Mouse (Mus musculus) layer of hippocampus, adult 8-10 months (tissue): ENCODE data around the gene Adamts4. TPM values are rescaled to one million over a fixed set of nuclear protein-coding genes. Genes with fewer than 3 reads are reported as not detected.
"Not testable (repeated sequence)": the region's sequence is repeated elsewhere in the genome, so short reads cannot be mapped to it uniquely, and the experiment has no call there.

Source experiments
- DNase-seq, 2 experiments: peaks; one replicate each; pipeline ENCODE4 v3.0.0; 2022; ENCODE audit warnings: low spot score in 2 of 2
- total RNA-seq, 4 experiments: library from RNA; stranded (reverse); gene quantifications; 2 replicates each; pipeline ENCODE4 v1.2.4; 2022

Gene Adamts4
- total RNA-seq, 4 experiments from 2014 or later = 11.6 to 13.7 (median 12.4) TPM

DNA sequence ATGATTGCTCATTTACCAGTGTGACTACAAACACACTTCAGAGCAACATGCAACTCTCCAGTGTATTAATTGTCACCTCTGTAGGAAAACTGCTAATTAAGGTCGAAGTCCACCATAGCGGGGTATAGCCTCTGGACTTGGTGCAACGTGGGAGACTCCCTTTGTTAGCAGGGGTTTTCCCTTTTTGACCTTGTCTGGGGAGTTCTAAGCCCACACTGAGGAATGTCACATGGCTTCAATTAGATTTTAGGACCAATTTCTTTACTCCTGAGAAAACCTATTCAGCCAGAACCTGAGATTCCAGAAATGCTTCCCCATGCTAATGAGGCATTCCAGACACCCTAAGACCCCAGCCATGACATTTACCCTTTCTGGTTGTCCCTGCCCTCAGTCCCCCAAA, 20.0 kb upstream of the Adamts4 start:
- DNase-seq = no peak

DNA sequence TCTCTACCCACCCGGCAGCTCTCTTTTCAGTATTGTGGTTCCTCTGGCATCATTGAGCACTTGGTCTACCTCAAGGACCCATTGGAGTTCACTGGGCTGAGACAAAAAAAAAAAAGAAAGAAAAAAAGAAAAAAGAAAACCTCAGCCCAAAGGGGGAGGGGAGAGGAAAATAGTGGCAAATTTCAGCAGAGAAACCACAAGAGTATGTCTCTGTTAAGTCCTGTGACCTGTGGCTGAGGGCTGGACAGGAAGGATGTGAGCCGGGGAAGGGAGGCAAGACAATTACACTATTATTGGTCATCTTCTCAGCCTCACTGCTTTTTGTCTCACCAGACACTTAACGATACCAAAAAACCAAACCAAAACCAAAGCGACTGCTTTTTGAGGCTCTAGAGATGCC, 18.4 kb upstream of the Adamts4 start:
- DNase-seq = no peak

DNA sequence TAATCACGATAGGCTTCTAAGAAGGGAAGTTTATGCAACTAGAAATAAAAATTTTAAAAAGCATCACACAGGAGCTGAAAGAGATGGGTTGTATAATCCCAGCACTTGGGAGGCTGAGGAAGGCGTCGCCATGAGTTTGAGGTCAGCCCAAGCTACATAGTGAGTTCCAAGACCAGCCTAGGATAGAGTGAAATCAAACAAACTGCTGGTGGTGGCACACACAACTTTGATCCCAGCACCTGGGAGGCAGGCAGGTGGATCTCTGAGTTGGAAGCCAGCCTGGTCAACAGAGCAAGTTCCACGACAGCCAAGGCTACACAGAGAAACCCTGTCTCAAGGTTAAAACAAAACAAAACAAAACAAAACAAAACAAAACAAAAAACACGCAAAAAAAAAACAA, 17.9 kb upstream of the Adamts4 start:
- no peak for DNase-seq

DNA sequence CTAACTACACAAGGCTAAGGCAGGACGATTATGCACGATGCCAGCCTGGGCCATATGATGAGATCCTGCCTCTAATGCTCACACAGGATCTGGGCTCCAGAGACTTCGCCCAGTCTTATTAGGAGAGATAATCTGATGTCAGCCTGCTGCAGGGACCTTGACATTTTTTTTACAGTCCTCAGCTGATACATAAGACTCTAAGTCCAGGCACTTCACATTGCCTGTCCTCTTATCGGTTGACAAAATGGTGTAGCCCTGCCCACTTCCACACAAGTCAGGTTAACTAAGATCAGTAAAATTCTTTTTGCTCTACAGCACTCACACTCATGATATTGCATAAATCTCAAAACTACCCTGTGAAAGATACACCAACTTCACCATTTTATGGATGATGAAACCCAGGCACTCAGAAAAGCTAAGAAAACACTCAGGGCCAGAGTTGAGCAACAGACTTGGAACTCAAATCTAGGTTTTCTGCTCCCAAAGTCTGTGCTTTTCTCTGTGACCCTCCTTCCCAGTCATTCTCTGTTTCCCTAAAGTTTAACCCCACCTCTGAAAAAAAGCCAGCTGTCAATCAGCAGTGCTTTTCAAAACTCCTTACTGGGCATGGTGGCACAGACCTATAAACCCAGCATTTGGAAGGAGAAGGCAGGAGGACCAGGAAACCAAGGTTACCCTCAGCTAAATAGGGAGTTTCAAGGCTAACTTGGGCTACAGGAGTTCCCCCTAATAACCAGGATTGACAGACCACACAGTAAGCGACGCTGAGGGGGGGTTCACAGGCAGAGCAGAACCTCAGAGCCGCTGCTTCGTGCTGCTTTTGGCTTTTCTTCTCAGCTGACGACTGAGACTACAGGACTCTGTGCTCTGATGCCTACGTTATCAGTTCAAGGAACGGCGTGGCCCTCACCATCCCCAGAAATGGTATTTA, 17.2 kb upstream of the Adamts4 start:
- no peak for DNase-seq

DNA sequence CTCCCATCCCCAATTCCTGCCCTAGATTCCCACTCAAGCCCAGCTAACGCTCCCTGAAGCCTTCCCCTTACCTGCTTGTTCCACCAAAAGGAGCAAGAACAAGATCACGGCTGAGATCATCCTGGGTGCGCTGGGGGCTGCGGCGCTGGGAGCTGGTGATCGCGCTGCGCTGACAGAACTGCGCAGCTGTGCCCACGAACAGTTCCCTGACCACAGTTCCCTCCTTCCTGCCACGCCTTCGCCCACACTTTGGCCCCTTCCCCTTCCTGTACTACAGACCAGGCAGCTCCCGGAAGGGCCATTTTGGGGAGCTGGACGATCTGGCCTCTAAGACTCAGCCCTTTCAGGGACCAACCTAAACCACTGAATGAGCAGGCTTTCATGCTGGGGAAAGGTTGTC, 16.1 kb upstream of the Adamts4 start, which contains the start of gene Fcer1g:
Gene Fcer1g, minus strand, starts transcription at position 240 of the 400 bp plus-strand sequence.
- no peak for DNase-seq

DNA sequence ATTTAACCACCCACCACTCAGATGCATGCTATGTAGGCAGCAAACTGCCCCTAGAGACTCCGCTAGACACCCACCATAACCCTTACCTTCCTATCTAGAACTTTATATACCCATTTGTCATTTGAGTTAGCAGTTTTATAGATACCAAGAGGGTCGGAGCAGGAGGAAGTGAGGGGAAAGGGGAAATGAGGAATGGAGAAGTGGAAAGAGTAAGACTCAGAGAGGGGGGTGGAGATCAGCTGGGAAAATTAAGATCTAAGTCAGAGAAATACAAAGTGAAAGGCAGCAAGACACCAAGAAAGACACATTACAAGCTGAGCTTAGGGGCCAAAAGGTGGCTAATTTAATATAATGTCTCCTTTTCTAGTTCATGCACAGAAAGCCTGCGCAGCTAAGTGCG, 15.7 kb upstream of the Adamts4 start:
- DNase-seq = no peak

DNA sequence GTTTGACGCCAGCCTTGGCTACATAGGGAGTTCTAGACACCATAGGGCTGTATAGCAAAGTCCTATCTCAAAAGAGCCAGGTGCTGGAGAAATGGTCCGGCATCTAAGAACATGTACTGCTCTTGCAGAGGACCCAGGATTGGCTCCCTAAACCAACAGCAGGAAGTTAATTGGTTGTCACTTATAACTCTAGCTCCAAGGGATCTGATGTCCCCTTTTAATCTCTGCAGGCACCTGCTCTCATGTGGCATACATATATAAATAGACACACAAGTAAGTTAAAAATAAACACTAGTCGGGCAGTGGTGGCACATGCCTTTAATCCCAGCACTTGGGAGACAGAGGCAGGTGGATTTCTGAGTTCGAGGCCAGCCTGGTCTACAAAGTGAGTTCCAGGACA, 14.4 kb upstream of the Adamts4 start:
- DNase-seq = no peak

DNA sequence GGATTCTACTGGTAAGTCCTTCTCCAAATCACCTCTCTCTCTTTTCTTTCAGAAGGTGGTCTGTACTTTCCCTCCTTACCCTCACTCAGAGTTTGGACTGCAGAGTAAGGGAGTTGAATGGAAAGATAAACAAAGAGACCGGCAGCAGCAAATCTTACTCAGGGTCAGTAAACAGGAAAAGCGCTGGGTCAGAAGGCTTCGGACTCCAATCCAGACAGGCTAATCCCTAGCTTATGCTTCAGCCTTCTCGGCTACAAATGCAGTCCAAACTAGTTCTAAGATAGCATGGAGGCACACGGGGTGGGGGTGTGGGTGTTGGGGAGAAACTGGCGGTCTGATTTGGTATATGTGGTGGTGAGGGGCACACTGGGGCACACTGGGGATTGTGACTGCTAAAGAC, 12.8 kb upstream of the Adamts4 start:
- DNase-seq = no peak

DNA sequence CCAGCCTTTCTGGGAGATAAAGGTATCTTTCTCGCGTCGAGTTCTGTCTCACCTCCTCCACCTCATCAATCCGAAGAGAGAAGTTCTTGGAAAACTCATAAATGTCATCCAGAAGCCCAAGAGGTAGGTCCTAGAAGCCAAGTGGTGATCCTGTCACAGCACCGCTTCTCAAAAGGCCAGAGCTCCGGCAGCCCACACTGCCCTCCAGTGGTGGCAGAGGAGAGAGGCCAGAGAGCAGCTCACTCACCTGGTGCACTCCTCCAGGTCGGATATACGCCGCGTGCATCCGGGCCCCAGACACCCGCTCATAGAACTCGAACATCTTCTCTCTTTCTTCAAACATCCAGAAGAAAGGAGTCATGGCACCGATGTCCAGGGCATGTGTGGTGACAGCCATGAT, 11.8 kb upstream of the Adamts4 start:
- no peak for DNase-seq

DNA sequence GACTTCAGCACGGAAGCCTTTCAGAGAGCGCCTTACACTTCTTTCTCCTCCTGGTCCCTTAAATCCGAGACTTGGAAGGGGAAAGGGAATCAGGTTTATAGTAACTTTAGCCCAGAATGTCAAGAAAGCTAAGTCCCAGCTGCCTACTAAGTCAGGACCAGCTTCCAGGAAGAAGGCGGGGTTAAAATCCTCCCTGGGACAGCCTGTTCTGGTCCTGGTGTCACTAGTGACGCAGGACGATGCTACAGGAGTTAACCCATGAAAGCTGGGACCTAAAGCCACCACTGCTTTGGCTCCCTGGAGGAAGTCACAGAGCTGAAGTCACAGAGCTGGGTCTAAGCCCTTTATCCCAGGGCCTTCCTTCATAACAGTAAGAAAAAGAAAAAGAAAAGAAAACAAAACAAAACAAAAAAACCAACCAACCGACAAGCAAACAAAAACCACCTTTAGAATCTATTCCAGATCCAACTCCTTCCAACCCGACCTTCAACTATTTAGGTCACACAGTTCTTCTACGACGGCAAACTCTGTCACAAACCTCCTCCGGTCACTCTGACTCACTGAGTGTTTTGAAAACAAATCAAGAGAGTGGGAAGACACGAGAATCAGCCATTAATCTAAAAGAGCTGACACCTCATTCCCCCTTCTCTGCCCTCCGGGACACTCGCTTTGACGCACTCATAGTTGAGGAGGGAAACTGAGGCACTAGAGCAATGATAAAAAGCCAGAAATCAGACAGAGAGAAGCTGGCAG, 10.1 kb upstream of the Adamts4 start:
- no peak for DNase-seq

DNA sequence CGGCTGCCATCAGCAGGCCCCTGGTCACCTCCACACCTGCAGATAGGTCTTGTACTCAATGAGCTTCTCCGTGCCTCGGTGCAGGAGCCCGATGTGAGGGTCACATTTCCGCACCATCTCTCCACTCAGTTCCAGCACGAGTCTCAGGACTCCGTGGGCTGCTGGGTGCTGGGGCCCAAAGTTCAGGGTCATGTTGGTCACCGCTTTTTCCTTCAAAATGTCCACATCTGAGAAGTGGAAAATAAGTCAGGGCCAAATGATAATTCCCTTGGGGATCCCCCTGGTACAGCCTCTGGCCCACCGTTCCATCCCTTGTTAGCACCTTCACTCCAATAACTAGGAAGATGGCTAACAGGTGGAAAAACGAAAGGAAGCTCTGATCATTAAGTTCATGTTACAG, 9.3 kb upstream of the Adamts4 start:
- no peak for DNase-seq

DNA sequence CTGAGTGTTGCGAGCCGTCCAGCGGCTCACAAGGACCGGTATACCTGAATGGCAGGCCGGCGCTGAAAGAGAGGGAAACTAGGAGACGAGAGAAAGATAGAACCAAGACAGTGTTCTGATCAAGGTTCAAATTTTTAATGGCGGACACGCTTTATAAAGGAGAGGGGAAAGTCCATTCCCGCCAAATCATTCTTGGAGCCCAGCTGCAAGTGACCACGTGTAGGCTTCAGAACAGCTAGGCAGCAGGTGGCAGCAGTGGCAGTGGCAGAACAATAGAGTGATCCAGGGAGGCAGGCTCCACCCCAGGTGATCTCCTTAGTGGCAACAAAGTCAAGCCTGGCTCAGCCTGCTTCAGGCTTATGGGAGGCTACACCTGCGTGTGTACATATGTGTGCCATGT, 8.3 kb upstream of the Adamts4 start:
- not testable (repeated sequence) for DNase-seq

DNA sequence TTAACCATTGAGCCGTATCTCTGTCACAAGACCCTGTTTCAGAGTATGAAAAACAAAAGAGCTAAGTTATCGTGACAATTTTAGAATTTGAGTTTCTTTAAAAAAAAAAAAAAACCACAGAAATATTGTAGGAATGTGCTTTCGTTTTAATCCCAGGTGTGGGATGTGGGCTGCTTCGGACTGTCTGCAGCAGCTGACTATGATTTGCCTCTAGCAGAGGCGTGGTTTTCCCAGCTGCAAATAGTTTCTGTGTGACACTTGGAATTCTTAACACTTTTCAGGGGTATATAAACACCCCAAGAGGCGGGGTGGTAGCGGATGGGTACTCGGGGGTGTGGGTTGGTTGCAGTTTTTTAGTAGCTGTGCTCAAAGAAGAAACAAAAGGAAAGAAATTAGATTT, 4.9 kb upstream of the Adamts4 start:
- no peak for DNase-seq

DNA sequence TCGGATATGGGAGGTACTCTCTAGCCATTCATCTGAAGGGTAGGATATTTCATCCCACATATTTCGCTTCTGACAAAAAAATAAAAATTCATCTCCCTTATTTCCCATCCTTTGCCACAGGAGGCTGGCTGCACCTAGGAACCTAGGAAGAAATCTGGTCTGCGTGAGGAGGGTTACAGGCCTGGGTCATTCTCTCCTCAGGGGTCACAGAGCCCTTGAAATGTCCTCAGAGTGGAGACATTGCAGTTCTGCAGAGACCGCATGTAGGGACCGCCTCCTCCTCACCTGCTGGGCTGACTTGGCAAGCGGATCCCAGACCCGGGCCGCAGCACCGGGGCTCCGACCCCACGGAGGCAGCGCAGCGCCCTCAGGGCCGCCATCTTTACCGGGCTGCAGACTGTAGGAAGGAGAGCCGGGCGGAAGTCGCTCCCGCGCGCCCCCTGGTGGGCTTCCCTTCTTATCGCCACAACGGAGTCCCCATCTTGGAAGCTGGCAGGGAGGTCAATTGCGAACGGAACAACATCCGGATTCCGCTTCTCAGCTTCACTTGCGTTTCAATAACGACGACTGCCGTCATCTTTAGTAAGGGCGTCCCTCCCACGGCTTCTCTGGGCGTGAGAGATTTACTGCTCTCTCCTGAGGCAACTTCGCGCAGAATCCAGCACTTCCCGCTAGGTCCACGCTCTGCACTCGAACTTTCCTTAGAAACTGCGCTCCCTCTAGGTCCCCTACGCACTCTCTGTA, 3.3 kb upstream of the Adamts4 start:
- DNase-seq = peak; percentile 97 to 98

DNA sequence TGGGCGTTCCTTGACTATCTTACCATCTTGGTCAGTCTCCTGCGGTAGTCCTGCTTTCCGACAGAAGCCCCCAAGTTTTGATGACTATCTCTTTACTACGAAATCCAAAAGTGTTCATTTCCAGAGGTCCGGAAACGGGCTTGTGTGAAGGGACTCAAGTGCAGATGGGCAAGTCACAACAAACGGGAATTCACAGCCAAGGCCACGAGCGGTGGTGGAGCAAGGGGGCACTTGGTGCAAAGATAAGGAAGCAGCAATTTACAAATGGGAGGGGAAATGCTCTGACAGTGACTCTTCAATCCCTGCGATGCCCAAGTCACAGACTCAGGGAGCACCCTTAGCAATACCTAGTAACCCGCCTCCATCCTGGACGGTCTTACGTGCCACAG, 2.8 kb upstream of the Adamts4 start:
- no peak for DNase-seq

DNA sequence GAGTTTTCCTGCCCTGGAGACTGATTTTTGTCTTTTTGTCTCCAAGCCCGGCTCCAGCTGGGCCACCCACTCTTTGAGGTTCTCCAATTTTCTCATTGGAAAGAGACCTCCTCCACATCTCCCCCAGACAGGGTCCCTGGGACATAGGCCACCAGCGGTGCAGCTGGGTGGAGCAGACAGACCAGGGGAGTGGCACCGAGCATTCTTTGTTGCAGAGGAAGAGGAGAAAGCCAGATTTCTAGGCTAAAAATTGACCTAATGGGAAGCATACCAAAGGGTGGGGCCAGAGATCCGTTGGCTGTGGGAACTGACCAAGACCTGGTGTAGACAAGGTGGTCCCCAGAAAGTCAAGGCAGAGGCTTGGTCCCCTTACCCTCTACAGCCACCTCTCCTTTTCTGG, 2.3 kb upstream of the Adamts4 start:
- DNase-seq = no peak

DNA sequence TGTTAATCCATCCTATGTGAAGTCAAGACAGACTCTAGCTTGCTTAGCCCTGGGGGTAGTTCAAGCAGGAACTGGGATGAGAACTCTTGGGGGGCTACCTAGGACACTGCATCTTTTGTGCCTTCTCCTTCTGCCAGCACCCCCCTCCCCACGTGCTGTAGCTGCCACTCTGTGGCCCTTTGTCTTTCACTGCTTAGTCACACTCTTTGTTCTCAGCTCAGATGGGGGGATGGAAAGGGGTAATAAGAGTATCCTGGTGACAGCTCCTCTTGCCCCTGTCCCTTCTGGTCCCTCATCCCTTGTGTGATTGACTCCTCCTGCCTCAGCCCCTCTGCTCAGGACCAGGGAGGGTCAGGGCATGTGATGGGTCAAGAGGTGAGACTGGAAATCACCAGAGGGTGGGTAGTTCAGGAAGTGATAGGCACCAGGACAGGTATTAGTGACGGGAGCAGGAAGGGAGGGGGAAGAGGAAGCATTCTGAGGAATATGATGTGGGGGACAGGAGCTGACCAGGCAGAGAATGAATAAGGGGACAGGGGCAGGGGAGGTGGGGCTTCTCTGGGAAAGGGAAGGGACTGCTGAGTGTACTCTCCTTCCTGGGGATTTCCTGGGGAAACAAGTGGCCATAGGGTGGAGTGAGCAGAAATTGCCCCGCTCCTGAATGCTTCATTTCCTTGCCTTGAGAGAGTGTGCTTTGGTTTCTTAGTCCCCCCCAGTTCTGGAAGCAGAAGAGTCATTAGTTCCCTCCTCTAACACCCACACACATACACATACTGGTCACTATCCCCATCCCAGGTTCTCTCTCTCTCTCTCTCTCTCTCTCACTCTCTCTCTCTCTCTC, 1.6 kb upstream of the Adamts4 start:
- peak in 1 of 2 experiments; percentile 65 for DNase-seq

DNA sequence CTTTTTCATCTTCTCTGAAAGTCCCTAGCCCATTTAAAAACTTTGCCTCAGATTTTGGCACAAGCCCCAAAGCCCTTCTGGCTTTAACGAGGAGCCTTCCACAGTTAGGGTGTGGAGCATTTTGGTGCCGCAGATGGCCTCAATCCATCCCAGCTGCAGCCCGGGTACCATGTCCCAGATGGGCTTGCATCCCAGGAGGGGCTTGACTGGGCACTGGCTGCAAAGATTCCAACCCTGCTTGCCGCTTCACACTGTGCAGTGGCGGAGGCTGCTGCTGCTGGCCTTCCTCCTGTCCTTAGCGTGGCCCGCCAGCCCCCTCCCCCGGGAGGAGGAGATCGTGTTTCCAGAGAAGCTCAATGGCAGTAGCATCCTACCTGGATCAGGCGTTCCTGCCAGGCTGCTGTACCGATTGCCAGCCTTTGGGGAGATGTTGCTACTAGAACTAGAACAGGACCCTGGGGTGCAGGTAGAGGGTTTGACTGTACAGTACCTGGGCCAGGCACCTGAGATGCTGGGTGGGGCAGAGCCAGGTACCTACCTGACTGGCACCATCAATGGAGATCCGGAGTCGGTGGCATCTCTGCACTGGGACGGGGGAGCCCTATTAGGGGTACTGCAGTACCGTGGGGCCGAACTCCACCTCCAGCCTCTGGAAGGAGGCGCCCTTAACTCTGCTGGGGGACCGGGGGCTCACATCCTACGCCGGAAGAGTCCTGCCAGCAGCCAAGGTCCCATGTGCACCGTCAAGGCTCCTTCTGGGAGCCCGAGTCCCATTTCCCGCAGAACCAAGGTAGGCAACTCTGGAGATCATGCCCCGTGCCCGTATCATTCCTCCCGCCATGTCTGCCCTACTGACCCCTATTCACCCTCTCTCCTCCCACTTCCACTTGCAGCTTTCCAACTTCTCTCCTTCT, 716 bp downstream of the Adamts4 start, which contains the start of gene Ndufs2:
Gene Ndufs2, minus strand, starts transcription at position 709 of the 914 bp plus-strand sequence.
- no peak for DNase-seq

DNA sequence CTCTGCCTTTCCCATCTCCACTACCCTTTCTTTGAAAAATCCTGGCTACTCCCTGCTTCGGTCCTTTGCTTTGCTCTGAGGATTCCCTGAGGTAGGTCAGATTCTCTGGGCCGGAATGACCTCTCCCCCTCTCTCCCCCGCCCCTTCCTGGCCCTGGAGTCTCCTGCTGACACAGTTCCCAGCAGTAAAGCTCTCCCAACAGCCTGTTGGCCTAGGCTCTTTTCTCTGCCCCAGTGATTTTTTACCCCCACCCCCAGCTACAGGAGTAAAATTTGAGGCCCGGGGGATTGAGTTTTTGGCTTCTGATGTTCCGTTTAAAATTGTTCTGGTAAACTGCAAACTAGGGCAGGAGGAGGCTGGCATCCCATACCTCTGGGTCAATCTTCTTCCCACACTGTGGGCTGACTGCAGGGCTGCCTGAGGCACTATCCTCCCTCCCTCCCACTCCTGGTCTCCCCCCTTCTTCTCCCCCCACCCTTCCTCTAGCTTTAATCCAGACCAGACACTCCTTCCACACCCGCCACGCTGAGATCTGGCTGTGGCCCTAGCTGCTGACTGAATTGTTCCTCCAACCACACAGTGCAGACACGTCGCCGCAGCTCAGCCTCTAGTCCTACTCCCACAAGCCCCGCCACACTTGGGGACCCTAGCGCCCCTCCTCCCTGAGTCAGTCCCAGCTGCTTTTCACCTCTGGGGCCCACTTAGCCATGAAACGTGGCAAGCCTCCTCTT, 1.5 kb downstream of the Adamts4 start:
- DNase-seq = no peak
